Mouse (Mus musculus): ENCODE data around the gene Socs1.

The Socs1 gene

GRCm38 (mm10) chr16:10786782-10787547, 1.6 kb upstream of the Socs1 start:
- peak in 1 of 2 experiments; percentile 26 for DNase-seq

GRCm38 (mm10) chr16:10786288-10786687, 952 bp upstream of the Socs1 start:
- DNase-seq: peak; percentile 92 to 93

- peak; percentile 96 to 98 for DNase-seq
Measured at GRCm38 (mm10) chr16:10784793-10785370, 454 bp downstream of the Socs1 start.

GRCm38 (mm10) chr16:10783883-10784792, 1.2 kb downstream of the Socs1 start:
- peak; percentile 68 to 70 for DNase-seq

GRCm38 (mm10) chr16:10783451-10783850, 1.9 kb downstream of the Socs1 start:
- DNase-seq: no peak

GRCm38 (mm10) chr16:10783152-10783434, 2.2 kb downstream of the Socs1 start:
- DNase-seq: no peak

GRCm38 (mm10) chr16:10782377-10783151, 2.8 kb downstream of the Socs1 start:
- no peak for DNase-seq

GRCm38 (mm10) chr16:10781862-10782371, 3.4 kb downstream of the Socs1 start:
- DNase-seq: no peak

GRCm38 (mm10) chr16:10780631-10781120, 4.7 kb downstream of the Socs1 start:
- no peak for DNase-seq

GRCm38 (mm10) chr16:10777579-10778160, 7.7 kb downstream of the Socs1 start:
- no peak for DNase-seq

- DNase-seq: no peak
Measured at GRCm38 (mm10) chr16:10776322-10776721, 9.0 kb downstream of the Socs1 start.

- DNase-seq: peak; percentile 39 to 44
Measured at GRCm38 (mm10) chr16:10774726-10775125, 10.6 kb downstream of the Socs1 start.

GRCm38 (mm10) chr16:10773543-10773942, 11.8 kb downstream of the Socs1 start:
- no peak for DNase-seq

- DNase-seq: no peak
Measured at GRCm38 (mm10) chr16:10771769-10772510, 13.4 kb downstream of the Socs1 start.

GRCm38 (mm10) chr16:10770531-10771325, 14.6 kb downstream of the Socs1 start:
- no peak for DNase-seq

- no peak for DNase-seq
Measured at GRCm38 (mm10) chr16:10769661-10770060, 15.7 kb downstream of the Socs1 start.

GRCm38 (mm10) chr16:10768821-10769220, 16.5 kb downstream of the Socs1 start:
- no peak for DNase-seq

- DNase-seq: peak; percentile 87 to 92
Measured at GRCm38 (mm10) chr16:10767158-10767557, 18.2 kb downstream of the Socs1 start.

GRCm38 (mm10) chr16:10764323-10764722, 21.0 kb downstream of the Socs1 start:
- no peak for DNase-seq

GRCm38 (mm10) chr16:10763540-10764264, 21.6 kb downstream of the Socs1 start:
- DNase-seq: no peak

All from cerebellum, postnatal 10 days (tissue).